Mouse (Mus musculus): ENCODE measurements around the gene Psma7.

Psma7 gene

DNA sequence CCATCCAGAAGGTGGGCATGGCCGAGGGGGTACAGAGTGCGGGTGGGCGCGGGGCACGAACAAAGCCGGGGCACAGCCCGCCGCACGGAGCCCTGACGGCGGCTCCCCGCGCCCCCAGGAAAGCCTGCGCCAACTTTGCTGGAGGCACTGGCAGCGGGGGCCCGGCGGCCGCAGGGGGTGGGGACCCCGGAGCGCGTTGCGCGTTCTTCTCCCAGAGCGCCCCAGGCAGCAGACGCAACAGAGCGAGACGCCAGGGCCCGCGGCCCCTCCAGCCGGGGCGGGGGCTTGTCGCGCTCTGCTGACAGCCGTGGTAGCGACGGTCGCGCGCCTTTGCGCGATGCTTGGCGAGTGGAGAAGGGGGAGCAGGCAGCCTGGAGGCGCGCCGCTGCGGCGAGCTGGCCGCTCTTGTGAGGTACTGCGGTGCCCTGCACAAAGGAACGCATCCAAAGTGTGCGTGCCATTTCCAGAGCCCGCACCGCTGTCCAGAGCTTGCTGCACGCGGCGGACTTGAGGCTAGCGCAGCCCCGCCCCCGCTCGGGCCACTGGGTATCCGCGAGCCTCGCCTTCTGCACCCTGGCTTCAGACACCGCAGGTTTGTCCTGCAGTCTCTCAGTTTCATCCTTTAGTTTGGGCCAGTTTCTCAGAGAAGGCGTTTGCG is 754 bp upstream of the Psma7 start:
- DNase-seq: peak; percentile 85

DNA sequence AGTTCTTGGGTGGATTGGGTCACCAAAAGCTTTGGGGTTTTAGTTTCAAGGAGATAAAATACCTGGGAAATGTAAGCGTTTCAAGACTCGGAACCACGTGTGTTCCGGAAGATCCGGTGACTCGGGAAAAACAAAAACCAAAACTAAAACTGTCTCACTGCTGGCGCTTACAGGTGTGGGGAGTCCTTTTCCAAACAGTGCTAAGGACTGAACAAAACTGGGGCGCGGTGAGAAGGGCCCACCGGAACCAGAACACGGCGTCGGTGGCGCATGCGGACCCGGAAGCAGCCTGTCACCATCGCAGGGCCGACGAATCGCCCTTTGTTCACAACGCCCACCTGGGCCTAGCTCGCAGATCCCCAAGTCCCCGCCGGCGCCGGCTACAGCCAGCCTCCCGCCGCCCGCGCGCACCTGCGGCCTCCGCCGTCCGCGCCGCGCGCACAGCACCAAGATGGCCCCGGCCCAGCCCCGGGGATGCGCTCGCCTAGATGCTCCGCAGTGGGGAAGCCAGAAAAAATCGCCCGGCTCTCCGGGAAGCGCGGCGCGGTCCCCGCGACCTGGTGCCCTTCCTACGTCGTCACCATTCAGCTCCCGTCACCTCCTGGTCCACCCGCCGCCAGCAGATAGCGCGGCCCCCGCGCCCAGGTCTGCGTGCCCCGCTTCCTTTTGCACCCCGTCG is 517 bp downstream of the Psma7 start:
- no peak for DNase-seq

DNA sequence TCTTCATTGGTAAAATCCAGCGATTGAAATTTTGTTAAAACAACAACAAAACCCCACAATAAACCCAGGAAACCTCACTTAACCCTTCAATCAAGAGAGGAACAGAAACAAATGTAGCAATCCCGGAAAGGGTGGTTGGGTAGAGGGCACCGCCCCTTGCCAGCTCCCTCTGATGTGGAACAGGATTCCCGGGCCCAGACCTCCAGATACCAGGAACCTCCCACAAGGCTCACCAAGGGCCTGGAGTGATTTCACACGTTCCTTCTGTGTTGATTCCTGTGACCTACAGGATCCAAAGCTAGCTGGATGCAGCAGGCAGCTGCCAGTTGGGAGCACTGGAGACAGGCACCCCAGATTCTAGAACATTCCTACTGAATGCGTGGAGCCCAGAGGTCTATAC is 1.8 kb downstream of the Psma7 start:
- DNase-seq: no peak

DNA sequence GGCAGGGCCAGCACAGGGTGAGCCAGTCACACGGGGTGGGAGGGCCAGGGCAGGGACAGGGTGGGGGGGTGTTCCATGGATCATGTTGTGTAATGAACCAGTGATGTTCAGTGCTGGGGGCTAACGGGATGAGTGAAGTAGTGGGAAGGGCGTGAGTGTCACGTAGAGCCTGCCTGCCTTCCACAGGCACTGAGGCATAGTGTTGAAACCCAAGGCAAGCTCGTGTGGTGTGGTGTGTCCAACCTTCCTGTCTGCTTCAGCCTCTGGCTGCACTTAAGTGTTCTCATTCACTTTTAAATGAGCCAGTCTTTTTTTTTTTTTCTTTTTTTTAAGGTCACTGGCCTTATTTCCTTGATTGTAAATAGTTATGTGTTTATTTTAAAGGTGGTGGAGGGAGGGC is 7.5 kb downstream of the Psma7 start:
- no peak for DNase-seq

DNA sequence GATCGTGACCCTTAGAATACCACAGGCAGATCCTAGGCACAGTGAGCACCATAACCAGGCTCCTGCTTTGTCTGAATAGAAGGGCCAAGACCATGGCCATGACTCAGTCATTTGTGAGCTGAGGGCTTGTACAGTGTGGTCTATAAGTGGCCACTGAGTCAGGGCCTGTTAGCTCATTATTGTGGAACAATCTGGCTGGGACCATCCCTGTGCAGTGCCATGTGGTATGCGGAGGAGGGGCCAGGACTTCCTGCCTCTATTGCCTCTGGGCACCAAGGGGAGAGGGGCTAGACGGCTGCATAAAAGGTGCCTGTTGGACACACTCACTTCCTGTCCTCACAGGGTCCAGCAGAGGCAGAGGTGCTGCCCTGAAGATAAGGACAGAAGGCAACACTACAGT is 8.3 kb downstream of the Psma7 start:
- DNase-seq: no peak

DNA sequence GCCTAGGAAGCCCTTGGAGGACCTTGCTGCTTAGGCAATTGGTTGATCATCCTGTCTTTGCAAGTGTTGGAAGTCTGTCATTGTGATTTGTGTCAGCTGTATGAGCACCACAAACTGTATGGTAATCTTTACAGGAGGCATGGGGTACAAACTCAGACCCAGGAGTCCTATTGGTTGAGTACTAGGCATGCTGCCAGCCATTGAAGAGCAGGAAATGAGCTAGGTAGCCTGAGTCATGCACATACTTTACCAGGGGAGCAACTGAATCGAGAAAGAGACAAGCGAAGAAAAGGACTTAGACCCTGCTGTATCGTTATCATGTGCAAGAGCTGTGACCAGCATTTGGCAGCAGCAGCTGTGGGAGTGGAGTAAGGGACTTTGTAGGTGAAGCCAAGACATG is 9.3 kb downstream of the Psma7 start:
- no peak for DNase-seq

DNA sequence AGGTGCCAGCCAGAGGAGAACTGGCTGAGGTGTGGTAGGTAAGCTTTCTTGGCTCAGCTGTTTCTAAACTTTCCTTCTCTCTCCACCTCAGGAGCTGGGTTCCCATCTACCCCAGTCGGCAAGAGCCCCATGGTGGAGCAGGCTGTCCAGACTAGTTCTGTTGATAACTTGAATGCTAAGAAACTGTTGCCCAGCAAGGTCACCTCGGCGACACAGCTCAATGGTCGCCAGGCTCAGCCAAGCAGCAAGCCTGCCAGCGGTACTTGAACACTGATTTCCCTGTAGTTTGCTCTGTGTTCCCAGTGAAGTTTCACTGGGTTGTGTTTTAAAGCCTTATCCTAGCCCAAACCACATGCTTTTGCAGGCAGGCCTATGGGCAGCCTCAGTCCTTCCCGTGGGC is 11.0 kb downstream of the Psma7 start:
- DNase-seq: no peak

DNA sequence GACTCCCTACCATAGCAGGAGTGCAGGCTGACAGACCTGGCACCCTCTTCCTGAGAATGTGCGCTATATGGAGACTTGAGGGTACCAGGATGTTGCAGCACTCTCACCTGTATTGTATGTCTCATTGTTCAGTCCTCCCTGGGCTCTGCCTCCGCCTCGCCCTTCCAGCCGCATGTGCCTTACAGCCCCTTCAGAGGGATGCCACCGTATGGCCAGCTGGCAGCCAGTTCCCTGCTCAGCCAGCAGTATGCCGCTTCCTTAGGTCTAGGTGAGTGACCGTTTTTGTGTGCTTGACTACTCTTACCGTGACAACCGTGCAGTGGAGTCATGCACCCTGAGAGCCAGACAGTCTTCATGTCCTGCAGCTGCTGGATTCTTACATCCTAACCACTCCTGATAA is 14.5 kb downstream of the Psma7 start:
- DNase-seq: no peak

DNA sequence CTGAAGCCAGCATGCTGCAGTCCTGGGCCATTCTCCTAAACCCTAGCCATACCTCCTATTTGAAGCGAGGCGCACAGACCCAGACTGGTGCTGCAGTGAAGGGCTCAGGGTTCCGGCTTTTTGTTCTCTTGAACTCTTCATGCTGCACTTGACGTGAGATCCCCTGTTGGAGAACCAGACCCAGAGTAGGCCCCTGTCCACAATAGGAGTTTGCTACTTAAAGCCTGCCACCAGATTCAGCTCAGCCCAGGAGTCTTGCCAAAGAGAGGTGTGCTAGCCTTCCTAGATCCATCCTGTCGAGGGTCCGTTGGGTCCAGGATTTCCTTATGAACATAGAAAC is 16.4 kb downstream of the Psma7 start:
- DNase-seq: no peak

DNA sequence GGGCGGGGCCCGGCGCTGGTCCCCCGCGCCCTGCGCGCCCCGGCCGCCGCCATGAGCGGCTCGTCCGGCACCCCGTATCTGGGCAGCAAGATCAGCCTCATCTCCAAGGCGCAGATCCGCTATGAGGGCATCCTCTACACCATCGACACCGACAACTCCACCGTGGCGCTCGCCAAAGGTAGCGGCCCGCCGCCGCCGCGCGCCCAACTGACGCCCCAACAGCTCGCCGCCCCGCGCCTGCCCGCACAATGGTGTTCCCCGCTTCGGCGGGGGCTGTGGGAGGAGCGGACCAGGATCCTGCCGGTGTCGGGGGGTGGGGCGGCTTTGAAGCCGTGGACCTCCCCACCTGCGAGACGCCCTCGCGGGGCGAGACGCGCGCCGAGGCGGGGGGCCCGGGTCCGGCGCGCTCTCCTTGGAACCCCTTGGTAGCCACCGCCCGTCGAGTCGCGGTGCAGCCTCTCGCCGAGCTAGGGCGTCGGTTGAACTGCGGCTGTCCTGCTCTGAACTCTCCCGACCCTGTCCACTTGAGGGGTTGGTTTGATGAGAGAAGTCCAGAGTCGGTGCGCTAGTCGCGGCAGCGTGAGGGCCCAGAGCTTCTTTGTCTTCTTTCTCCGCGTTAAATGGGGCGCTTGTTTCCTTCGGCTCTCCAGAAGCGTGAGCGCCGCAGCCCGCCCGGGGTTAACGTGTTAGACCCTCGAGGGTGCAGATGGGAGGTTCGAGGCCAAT is 16.9 kb downstream of the Psma7 start:
- peak; percentile 58 for DNase-seq

DNA sequence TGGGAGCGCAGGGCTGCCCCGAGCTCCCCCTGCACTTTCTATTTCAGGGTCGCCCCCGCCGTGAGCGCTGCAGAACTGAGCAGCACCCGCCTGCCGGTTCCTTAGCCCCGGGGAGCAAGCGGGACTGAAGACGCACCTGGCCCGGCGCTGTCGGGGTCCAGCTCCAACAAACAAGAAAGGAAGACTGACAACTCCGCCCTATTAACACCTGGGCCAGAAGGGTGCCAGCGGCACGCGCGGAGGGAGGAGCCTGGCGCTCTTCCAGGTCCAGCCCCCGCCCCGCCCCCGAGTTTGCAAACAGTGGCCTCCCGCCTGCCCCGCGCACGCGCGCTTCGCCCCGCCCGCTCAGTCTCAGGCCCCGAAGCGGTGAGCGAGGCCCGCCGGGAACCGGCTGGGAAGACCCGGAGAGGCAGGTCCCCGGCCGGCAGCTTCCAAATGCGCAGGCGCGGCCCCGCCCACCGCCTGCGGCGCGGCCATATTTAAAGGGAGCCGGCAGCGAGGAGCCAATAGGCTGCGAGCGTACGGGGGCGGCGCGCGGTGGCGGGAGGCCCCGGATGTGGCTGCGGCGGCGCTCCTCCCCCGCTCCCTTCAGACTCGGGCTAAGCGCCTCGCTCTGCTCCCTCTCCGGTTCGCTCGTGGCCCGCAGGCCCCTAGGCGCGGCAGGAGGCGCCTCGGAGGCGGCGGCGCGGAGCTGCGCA is 17.7 kb downstream of the Psma7 start, which contains the start of gene Lsm14b:
TSS of gene Lsm14b (plus strand) at position 587 of the 698 bp plus-strand sequence.
- peak; percentile 99 for DNase-seq

DNA sequence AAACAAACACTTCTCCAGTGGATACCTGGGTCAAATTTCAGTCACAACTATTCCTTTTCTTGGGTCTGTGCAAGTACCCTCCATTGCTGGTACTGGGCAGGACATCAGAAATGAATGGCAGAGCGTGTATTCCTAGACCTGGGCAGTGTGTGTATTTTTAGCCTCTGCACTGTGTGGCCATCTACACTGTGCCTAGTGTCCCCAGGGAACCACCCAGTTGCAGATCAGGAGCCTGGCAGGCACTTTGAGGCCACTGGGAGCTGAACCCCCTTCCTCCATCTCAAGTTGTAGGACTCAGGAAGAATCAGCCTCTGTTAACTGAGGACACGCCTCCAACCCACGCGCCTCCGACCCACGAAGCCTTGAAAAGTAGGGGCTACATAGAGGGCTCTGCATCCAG is 19.5 kb downstream of the Psma7 start:
- DNase-seq: no peak

DNA sequence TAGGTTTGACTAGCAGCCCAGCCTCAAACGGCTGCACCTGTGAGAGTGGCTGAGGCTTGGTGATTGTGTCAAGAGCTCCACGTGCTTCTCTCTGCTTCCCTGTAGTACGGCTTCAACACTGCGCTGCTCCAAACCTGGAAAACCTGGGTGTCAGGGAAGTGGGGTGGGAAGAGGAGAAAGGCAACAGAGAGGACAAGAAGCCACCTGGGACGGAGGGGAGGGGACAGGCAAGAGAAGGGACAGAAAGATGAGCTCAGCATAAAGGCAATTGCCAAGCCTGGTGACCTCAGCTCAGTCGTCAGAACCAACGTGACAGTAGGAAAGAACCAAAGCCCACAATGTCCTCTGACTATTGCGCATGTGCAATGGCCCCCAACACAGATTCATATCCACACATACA is 21.3 kb downstream of the Psma7 start:
- DNase-seq: no peak

DNA sequence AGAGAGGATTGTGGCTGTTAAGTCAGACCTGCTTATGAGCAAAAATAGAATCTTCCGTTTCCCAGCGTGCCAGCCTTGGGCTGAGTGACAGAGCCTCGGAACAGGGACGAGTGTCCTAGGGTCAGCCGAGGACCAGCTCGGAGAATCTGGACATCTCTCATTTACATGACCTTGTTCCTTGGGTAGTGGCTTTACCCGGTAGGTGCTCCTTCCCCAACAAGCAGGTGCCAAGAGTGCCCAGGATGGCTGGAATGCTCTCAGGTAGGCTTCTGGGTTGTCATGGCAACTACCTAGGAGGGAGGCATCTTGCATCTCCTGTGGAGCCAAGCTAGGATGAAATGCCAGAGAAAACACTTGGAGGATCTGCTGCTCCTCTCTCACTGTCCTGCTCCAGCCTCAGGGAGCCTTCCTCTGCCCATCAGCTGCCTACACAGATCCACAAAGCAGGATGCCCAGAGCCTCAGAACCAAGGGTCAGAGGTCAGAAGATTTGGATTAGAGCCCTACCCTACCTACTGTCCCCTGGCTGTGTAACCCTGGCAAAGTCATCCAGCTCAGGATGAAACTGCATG is 22.1 kb downstream of the Psma7 start:
- no peak for DNase-seq

DNA sequence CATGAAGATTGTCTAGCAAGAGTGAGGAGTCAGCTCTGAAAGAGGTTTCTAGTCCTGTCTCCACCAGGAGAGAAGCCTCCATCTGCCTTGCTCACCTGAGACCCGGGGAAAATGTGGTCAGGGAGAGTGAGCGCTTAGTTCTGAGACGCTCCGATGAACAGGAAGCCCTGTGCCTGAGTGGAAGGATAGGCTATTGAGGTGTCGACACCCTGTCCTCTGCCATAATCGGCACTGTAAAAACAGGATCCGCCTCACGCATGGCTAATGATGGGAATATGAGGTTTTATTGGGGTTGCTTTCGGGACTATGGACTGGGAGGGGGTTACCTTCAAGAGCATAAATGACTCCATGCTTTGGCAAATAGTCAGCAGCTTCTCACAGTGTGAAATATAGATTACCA is 23.7 kb downstream of the Psma7 start:
- DNase-seq: no peak

DNA sequence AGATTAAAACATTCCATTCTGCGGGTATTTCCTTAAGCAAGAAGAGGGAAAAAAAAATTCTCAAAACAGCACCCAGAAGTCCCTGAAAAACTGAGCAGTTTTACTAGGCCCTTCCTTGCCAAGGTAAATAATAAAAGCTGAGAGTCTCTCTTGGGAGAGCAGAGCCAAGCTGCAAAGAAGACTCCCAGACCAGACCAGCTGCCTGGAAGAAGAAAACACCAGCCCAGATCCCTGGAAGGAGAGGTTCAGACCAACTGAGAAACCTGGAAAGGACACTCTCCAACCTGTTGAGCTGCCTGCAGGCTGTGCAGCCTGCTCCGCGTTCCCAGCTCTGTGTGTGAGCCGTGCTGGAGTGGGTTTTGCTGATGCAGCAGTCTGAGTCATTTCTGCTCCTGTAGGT is 24.6 kb downstream of the Psma7 start:
- no peak for DNase-seq

DNA sequence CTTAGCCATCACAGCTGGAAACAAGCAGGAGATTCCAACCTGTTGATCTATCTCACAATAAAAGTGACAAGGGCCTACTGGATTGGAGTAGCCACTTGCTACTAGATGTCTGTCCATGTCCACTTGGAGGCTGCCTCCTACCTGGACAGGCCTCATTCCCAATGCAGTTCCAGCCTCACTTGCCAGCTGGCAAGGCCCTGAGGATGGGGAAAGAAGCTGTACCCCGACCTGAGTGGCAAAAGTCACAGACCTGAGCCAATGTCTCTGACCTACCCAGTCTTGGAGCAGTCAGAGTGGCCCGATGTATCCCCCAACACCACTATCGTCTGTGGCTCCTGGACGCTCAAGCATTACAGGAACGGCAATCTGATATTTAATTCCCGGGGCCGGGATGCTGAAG is 28.5 kb downstream of the Psma7 start:
- no peak for DNase-seq

DNA sequence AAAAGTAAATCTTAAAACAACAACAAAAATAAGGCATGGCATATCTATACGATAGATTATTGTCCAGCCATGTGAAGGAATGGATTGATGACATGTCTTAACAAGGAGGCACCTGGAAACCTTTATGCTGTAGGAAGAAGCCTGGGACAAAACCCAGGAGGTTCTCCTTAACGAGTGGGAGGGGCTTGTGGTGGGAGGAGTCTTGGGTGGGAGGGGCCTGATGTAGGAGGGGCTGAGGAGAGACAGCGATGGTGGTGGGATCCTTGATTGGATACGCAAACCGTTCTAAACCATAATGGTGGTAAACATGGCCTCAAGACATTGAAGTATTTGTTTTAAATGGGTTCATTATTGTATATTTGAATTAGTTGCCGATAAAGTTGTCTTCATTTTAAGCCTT is 30.9 kb downstream of the Psma7 start:
- no peak for DNase-seq

DNA sequence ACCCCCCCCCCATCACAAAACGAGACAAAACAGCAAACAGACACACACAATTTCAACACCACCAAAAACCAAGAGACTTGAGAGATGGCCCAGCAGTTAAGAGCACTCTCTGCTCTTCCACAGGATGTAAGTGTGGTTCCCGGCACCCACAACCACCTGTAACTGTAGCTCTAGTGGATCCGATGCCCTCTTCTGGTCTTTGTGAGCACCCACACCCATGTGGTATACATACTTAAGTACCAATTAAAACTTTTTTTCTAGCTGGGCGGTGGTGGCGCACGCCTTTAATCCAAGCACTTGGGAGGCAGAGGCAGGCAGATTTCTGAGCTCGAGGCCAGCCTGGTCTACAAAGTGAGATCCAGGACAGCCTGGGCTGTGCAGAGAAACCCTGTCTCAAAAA is 31.5 kb downstream of the Psma7 start:
- DNase-seq: no peak

DNA sequence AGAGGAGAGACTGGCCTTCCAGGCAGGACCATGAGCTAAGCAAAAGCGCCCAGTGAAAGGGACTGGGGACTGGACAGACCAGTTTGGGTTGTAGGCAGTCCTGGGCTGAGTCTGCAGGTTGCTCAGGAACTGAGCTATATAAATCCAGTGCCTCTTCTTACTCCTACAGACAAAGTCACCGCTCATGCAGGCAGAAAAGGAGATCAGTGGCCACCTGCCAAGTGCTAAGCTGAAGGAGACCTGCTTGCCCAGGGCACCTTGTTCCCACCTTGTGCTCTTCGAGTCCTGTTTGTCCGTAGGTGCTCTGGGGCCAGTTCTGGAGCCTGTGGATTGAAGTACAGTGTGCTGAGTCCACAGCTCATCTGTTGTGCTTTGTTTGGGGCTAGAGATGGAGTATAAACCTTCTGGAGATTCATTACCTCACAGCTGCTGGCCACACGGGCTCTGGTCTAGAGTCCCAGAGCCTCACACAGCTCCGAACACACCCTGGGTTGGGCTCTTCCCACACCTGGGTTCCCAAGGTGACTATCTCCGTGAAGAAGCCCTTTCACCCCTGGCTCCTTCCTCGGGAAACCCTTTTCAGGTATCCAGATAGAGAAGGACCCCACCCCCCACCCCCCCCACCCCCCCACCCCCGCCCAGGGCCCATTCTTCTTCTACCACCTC is 35.7 kb downstream of the Psma7 start:
- no peak for DNase-seq

DNA sequence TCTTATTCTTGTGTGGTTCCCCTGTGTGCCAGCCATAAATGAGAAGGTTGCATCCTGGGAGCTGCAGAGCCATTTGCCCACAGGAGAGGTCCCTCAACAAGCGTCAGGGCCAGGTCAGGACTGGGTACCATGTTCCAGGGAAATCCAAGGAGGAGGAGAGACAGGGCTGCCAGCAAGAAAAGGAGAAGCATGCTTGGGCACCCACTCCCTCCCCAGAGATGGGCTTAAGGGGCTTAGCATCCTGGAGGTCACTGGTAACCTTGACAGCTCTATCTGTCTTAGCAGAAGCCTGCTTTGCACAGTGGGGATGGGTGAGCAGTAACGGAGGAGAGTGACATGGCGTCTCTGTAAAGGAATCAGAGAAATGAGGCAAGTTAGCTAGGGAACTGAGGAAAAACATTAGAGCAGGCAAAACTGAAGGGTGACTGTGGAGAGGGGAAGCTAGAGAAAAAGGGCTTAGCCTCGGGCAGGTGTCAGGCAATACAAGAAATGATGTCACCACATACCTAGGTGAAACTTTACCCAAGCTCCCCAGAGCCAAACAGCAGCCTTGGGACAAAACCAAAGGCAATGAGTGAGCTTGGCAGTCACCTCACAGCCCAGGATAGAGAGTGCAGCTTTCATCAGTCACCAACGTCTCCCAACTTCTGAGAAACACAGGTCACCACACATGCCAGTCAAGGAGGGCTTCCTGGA is 36.4 kb downstream of the Psma7 start:
- DNase-seq: peak; percentile 40

DNA sequence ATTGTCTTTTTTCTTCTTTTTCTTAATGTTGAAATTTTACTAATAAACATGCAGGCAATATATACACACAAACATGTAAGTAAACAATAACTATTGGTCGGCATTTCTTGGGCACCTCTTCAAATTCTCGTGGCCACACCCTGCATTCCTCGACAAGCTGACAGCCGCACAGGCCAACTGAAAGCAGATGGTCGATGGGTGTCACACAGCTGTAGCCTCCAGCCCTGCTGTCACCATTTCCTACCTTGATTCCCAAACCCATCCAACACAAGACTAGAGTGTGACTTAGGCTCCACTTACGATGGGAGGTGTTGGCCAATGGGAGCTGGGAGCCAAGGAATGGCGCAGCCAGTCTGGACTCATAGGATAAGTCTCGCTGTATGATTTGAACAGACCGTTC is 40.6 kb downstream of the Psma7 start:
- DNase-seq: no peak
